Mouse (Mus musculus): Measurements from ENCODE around the gene Nek2. TPM values are rescaled to one million over a fixed set of nuclear protein-coding genes. Genes with fewer than 3 reads are reported as not detected.

Gene Nek2
- polyA plus RNA-seq, 1 experiment from 2014 or later, result 22.7 TPM

DNA sequence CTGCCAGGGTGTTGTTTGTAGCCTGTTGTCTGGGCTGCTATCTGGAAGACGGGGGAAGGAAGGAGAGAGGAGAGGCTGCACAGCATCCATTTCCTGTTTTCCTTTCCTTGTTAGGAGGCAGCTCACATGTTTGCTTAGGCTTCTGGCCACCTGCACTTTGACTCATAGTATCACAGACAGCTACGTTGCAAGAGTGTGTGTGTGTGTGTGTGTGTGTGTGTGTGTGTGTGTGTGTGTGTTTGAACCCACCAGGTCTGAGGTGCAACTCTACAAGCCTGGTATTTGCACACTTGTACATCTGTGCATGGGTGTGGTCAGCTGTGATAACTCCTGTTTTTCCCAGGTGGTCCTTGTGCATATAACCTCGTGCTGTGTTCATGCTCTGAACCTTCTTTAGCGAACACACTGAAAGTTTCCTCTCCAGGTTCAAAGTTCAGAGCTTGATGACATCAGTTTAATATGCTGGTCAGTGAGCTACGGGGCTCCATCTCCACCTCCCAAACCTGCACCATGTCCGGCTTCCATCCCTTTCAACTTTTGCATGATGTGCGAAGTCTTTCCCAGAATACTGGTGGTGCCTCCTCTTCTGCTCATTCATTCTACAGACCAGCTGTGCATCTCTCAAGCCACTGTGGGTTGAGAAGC lies 27.2 kb upstream of the Nek2 start:
- no peak overlapping the region for H3K4me2 ChIP-seq (ENCODE audit: low read length)
- H3K36me3 ChIP-seq (ENCODE audit: control insufficient read depth, insufficient read depth, low read length), result no peaks in the 10 kb centered on the region
- no peaks in the 10 kb centered on the region for H3K4me1 ChIP-seq (ENCODE audit: control insufficient read depth, insufficient read depth, low read length)
- no peak overlapping the region for H3K9ac ChIP-seq (ENCODE audit: low read length)
- no peaks in the 10 kb centered on the region for H3K9me3 ChIP-seq (replicated peaks; ENCODE audit: control insufficient read depth, low read length)
- no peak for ATAC-seq
- no peak overlapping the region for H3K4me3 ChIP-seq (ENCODE audit: low read depth, low read length)
- DNase-seq (ENCODE audit: low spot score), result no peak
- H3K27me3 ChIP-seq (replicated peaks; ENCODE audit: control insufficient read depth, insufficient read depth, low read length), result no peaks in the 10 kb centered on the region
- no peak overlapping the region for H3K27ac ChIP-seq (ENCODE audit: low read depth, low read length)
- 91% methylated on average over 7 of the region's 7 CpGs for WGBS

DNA sequence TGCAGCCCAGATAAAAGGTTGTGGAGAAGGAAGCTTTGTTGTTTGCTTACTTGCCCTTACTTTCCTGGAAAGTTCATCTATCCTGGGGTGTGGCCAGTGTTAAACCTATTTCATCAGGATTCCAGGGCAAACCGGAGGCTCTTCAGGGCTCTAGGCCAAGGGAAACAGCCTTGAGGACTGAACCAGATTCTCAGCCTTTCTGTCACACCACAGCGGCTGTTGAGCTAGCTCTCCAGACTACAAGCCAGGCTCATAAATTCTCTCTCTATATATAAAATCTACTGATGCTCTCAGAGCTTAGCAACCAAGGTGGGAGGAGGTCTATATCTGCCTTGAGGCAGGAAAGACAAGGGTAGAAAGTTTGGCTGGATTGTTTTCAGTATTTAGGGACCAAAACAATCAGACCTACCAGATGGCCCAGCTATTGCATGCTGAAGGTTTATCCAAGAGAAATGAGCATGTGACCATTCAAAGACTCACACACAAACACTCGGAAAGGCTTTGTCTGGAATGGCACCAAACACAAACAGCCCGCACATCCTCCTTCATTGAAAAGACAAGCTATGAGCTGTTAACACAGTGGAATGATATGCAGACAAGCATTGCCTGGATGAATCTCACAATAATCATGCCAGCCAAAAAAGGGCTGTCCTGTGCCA lies 24.9 kb upstream of the Nek2 start:
- Histone ChIP-seq H3K4me2 (ENCODE audit: low read length) (no peak overlapping the region), H3K27me3 (replicated peaks; ENCODE audit: control insufficient read depth, insufficient read depth, low read length) (no peaks in the 10 kb centered on the region), H3K36me3 (ENCODE audit: control insufficient read depth, insufficient read depth, low read length) (no peaks in the 10 kb centered on the region), H3K9me3 (replicated peaks; ENCODE audit: control insufficient read depth, low read length) (no peaks in the 10 kb centered on the region), H3K9ac (ENCODE audit: low read length) (no peak overlapping the region), H3K27ac (ENCODE audit: low read depth, low read length) (no peak overlapping the region), H3K4me3 (ENCODE audit: low read depth, low read length) (no peak overlapping the region), H3K4me1 (ENCODE audit: control insufficient read depth, insufficient read depth, low read length) (no peaks in the 10 kb centered on the region)
- ATAC-seq (no peak), DNase-seq (ENCODE audit: low spot score) (no peak)
- 88% methylated on average over 4 of the region's 4 CpGs for WGBS

DNA sequence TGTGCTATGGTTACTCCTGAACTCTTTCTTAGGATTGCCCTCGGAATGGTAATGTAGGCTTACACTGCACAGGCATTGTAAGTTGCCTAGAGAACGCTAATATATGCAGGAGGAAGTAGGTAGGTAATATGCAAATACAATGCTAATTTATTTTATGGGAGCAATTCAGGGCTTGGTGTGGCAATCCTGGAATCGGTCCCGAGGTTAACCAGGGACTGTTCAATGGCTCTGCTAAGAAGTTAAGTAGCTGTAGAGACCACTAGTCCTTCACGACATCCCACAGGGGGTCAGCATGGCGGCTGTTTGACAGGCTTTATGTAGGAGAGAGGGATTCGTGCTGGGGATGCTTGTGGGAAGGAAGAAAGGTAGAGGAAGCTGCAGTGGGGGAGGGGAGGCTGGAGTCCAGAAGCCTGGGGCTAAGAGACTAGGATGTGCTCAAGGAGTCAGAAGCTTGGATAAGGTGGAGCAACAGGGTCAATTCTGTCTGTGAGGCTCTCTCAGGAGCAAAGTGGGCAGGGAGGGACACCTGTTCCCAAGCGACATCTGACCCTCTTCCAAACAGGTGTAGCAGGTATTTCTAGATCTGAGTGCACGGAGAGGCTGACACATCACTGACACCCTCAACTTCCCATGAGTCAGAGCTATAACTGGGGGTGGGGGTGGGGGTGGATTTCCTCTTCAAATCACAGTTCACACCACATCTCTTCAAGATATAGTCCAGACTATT lies 19.0 kb upstream of the Nek2 start:
- 64% methylated on average over 9 of the region's 9 CpGs for WGBS
- H3K4me3 ChIP-seq (ENCODE audit: low read depth, low read length), result no peak overlapping the region
- no peaks in the 10 kb centered on the region for H3K4me1 ChIP-seq (ENCODE audit: control insufficient read depth, insufficient read depth, low read length)
- H3K9me3 ChIP-seq (replicated peaks; ENCODE audit: control insufficient read depth, low read length), result 0 out of 2 replicates have a peak, but pooled peaks cover 2% of the 10 kb centered on the region
- DNase-seq (ENCODE audit: low spot score) (no peak), ATAC-seq (no peak; the same call in 1 of the 2 replicates)
- H3K4me2 ChIP-seq (ENCODE audit: low read length), result no peak overlapping the region
- no peaks in the 10 kb centered on the region for H3K27me3 ChIP-seq (replicated peaks; ENCODE audit: control insufficient read depth, insufficient read depth, low read length)
- no peaks in the 10 kb centered on the region for H3K36me3 ChIP-seq (ENCODE audit: control insufficient read depth, insufficient read depth, low read length)
- no peak overlapping the region for H3K27ac ChIP-seq (ENCODE audit: low read depth, low read length)
- H3K9ac ChIP-seq (ENCODE audit: low read length), result no peak overlapping the region

DNA sequence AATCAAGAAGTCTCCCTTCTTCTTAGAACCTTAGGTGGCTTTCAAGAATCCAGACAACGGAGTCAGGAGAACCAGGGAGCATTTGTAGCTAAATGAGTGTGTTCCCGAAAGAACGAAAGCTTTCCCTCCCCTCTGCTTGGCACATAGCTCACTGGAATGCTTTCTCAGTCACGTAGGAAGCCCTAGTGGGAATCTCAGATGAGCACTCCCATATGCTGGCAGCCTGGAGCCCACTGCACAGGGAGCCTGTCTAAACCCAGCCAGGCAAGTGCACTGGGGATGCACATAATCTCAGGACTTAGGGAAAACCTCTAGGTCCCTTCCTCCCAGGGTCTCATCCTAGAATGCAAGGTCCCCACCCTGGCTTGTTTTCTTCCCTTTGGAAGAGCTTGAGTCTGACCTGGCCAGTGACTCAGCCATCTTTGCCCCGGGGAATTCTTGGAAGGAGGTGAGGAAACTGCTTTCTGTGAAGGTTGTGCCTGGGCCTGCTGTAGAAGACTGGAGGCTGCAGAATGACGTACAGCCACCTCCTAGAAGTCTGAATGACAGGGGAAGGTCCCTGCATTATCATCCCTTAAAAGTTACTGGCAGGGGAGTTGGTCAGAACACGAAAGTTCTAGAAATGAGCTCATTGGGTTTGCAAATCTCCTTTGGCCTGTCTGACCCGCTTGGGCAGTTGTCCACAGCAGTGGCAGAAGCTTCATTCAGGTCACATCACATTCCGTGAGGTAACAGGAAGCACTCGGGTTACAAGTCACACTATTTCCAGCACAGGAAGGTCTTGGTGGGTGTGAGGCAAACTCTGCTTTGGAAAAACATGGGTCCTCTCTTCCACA lies 18.2 kb upstream of the Nek2 start:
- H3K27ac ChIP-seq (ENCODE audit: low read depth, low read length), result no peak overlapping the region
- H3K36me3 ChIP-seq (ENCODE audit: control insufficient read depth, insufficient read depth, low read length), result no peaks in the 10 kb centered on the region
- H3K4me3 ChIP-seq (ENCODE audit: low read depth, low read length), result no peak overlapping the region
- H3K4me1 ChIP-seq (ENCODE audit: control insufficient read depth, insufficient read depth, low read length), result no peaks in the 10 kb centered on the region
- H3K27me3 ChIP-seq (replicated peaks; ENCODE audit: control insufficient read depth, insufficient read depth, low read length), result no peaks in the 10 kb centered on the region
- no peak for DNase-seq (ENCODE audit: low spot score)
- no peak overlapping the region for H3K9ac ChIP-seq (ENCODE audit: low read length)
- ATAC-seq, result no peak
- 0 out of 2 replicates have a peak, but pooled peaks cover 2% of the 10 kb centered on the region for H3K9me3 ChIP-seq (replicated peaks; ENCODE audit: control insufficient read depth, low read length)
- H3K4me2 ChIP-seq (ENCODE audit: low read length), result no peak overlapping the region
- 74% methylated on average over 10 of the region's 10 CpGs for WGBS

DNA sequence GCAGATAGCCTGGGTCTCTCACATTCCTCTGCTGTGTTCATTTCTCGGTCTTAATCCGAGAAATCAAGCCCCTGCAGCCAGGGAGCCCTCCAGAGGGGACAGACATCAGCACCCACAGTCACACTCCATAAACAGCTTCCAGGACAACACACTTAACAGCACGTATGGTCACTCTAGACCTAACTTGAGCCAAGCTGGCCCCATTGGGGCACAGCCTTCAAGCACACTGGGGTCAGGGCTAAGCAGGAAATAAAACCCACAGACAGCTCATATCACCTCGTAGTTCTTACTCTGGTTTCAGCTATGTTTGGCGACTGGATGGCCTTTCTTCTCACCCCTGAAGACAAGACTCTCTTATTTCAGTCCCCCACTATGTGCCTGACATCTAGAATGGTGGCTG lies 16.5 kb upstream of the Nek2 start:
- Histone ChIP-seq H3K27ac (ENCODE audit: low read depth, low read length) (no peak overlapping the region), H3K27me3 (replicated peaks; ENCODE audit: control insufficient read depth, insufficient read depth, low read length) (no peaks in the 10 kb centered on the region), H3K4me1 (ENCODE audit: control insufficient read depth, insufficient read depth, low read length) (peaks cover 3% of the 10 kb centered on the region; the same call in 1 of the 2 replicates), H3K9ac (ENCODE audit: low read length) (no peak overlapping the region), H3K4me3 (ENCODE audit: low read depth, low read length) (no peak overlapping the region), H3K9me3 (replicated peaks; ENCODE audit: control insufficient read depth, low read length) (0 out of 2 replicates have a peak, but pooled peaks cover 2% of the 10 kb centered on the region), H3K4me2 (ENCODE audit: low read length) (no peak overlapping the region), H3K36me3 (ENCODE audit: control insufficient read depth, insufficient read depth, low read length) (no peaks in the 10 kb centered on the region)
- ATAC-seq (no peak), DNase-seq (ENCODE audit: low spot score) (no peak)
- 79% methylated on average over 5 of the region's 5 CpGs for WGBS

DNA sequence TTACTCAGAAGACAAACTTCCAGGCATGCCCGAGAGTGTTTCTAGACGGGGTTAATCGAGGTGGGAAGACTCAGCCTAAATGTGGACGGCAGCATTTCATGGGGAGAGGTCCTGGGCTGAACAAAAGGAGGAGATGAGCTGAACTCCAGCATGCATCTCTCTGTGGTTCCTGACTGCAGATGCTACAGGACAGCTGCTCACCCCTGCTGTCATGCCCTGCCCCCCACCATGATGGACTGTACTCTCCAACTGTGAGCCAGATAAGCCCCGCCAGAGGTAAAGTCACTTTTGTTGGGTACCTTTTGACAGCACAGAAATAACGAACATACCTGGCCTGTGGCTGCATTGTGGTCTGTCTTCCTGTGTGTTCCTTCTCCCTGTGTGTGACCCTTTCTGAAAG lies 15.5 kb upstream of the Nek2 start:
- Histone ChIP-seq H3K4me1 (ENCODE audit: control insufficient read depth, insufficient read depth, low read length) (peaks cover 3% of the 10 kb centered on the region; the same call in 1 of the 2 replicates), H3K4me2 (ENCODE audit: low read length) (no peak overlapping the region), H3K36me3 (ENCODE audit: control insufficient read depth, insufficient read depth, low read length) (no peaks in the 10 kb centered on the region), H3K4me3 (ENCODE audit: low read depth, low read length) (no peak overlapping the region), H3K27ac (ENCODE audit: low read depth, low read length) (no peak overlapping the region), H3K27me3 (replicated peaks; ENCODE audit: control insufficient read depth, insufficient read depth, low read length) (no peaks in the 10 kb centered on the region), H3K9ac (ENCODE audit: low read length) (no peak overlapping the region), H3K9me3 (replicated peaks; ENCODE audit: control insufficient read depth, low read length) (0 out of 2 replicates have a peak, but pooled peaks cover 2% of the 10 kb centered on the region)
- DNase-seq (ENCODE audit: low spot score) (no peak), ATAC-seq (no peak)
- WGBS, result 72% methylated on average over 6 of the region's 6 CpGs

DNA sequence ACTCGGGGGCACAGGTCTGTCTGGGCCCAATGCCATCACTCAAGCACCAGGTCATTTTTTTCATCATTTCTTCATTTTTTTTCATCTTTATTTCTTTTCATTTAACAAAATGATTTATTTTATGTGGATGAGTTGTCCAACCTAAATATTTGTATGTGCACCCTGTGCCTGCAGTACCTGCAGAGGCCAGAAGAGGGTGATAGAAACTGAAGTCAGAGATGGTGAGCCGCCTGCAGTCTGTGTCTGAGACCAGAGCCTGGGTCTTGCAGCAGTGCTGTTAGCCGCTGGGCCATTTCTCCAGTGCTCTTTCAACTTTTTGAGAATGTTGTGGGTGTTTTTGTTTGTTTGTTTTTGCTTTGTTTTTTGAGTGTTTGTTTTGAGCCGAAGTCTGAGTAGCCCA lies 14.5 kb upstream of the Nek2 start:
- no peak for DNase-seq (ENCODE audit: low spot score)
- Histone ChIP-seq H3K4me2 (ENCODE audit: low read length) (no peak overlapping the region), H3K4me3 (ENCODE audit: low read depth, low read length) (no peak overlapping the region), H3K4me1 (ENCODE audit: control insufficient read depth, insufficient read depth, low read length) (peaks cover 3% of the 10 kb centered on the region; the same call in 1 of the 2 replicates), H3K27me3 (replicated peaks; ENCODE audit: control insufficient read depth, insufficient read depth, low read length) (no peaks in the 10 kb centered on the region), H3K9ac (ENCODE audit: low read length) (no peak overlapping the region), H3K27ac (ENCODE audit: low read depth, low read length) (no peak overlapping the region), H3K36me3 (ENCODE audit: control insufficient read depth, insufficient read depth, low read length) (no peaks in the 10 kb centered on the region), H3K9me3 (replicated peaks; ENCODE audit: control insufficient read depth, low read length) (0 out of 2 replicates have a peak, but pooled peaks cover 2% of the 10 kb centered on the region)
- ATAC-seq, result no peak
- 95% methylated on average over 4 of the region's 4 CpGs for WGBS

DNA sequence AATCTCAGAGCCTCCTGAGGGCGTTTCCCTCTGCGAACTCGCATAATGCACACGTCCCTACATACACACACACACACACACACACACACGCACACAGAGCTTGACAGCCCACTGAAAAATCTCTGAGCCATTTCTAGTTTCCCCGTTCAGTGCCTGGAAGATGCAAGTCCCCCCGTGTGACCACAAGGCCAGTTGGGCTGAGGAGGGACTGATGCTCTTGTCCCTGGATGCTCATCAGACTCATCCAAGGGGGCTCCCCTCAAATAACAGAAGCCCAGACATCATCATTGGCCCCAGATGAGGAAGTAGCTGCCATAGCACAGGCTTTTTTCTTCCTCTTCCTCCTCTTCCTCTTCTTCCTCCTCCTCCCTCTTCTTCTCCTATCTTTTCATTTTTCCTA lies 13.3 kb upstream of the Nek2 start:
- Histone ChIP-seq H3K4me2 (ENCODE audit: low read length) (no peak overlapping the region), H3K27ac (ENCODE audit: low read depth, low read length) (no peak overlapping the region), H3K9me3 (replicated peaks; ENCODE audit: control insufficient read depth, low read length) (0 out of 2 replicates have a peak, but pooled peaks cover 2% of the 10 kb centered on the region), H3K9ac (ENCODE audit: low read length) (no peak overlapping the region), H3K27me3 (replicated peaks; ENCODE audit: control insufficient read depth, insufficient read depth, low read length) (no peaks in the 10 kb centered on the region), H3K4me1 (ENCODE audit: control insufficient read depth, insufficient read depth, low read length) (peaks cover 3% of the 10 kb centered on the region; the same call in 1 of the 2 replicates), H3K36me3 (ENCODE audit: control insufficient read depth, insufficient read depth, low read length) (no peaks in the 10 kb centered on the region), H3K4me3 (ENCODE audit: low read depth, low read length) (no peak overlapping the region)
- ATAC-seq (no peak), DNase-seq (ENCODE audit: low spot score) (no peak)
- WGBS, result 87% methylated on average over 7 of the region's 7 CpGs
